Mouse (Mus musculus) embryonic fibroblast, embryonic 13.5 days (primary cell): Measurements from ENCODE around the gene Ralgps1. TPM values are rescaled to one million over a fixed set of nuclear protein-coding genes. Genes with fewer than 3 reads are reported as not detected.
A peak's percentile ranks its signal among the peaks of the same experiment; 100 is the strongest.

Experiments used
- H3K27ac ChIP-seq: 2 replicates; pipeline ENCODE4 v1.5.1; 2012; ENCODE audit warnings: low read length, control low read depth, inconsistent platforms; ENCODE audit not compliant: insufficient read depth
- H3K4me1 ChIP-seq: 2 replicates; pipeline ENCODE4 v1.6.1; 2011; ENCODE audit warnings: low read length; ENCODE audit not compliant: control insufficient read depth, insufficient read depth
- H3K4me3 ChIP-seq: 2 replicates; pipeline ENCODE4 v1.5.1; 2011; ENCODE audit warnings: mild to moderate bottlenecking, control low read depth, low read length; ENCODE audit not compliant: insufficient read depth
- CTCF ChIP-seq: IDR thresholded peaks from 2 replicates; pipeline ENCODE4 v1.5.1; 2011; ENCODE audit warnings: mild to moderate bottlenecking, control low read depth, low read length, moderate library complexity, borderline replicate concordance; ENCODE audit not compliant: insufficient read depth
- POLR2A ChIP-seq: IDR thresholded peaks from 2 replicates; pipeline ENCODE4 v1.6.1; 2011; ENCODE audit warnings: low read depth, mild to moderate bottlenecking, control low read depth, low read length, moderate library complexity
- polyA plus RNA-seq: library from polyadenylated mRNA; stranded (reverse); fragments of >200 nt; gene quantifications from 2 replicates; pipeline ENCODE4 v1.2.4, GENCODE M21; 2011; ENCODE audit warnings: low read depth; ENCODE audit not compliant: missing spikeins, insufficient read length

Gene Ralgps1
- polyA plus RNA-seq, 1 experiment: 4.0 TPM

- H3K4me1 ChIP-seq: no peaks in the 10 kb centered on the region
- TF ChIP-seq CTCF: no peak
- no peak for TF ChIP-seq POLR2A
- H3K27ac ChIP-seq: peak overlapping the region; percentile 49; the same call in 1 of the 2 replicates
- H3K4me3 ChIP-seq: no peak overlapping the region
Measured at GRCm38 (mm10) chr2:33159593-33159992, 211.7 kb downstream of the Ralgps1 start.

- Histone ChIP-seq H3K27ac (no peak overlapping the region), H3K4me3 (no peak overlapping the region), H3K4me1 (no peaks in the 10 kb centered on the region)
- TF ChIP-seq POLR2A (no peak), CTCF (no peak)
Measured at GRCm38 (mm10) chr2:33158895-33159294, 212.4 kb downstream of the Ralgps1 start.

GRCm38 (mm10) chr2:33156283-33156781, 215.0 kb downstream of the Ralgps1 start:
- Histone ChIP-seq H3K4me3 (no peak overlapping the region), H3K27ac (no peak overlapping the region), H3K4me1 (no peaks in the 10 kb centered on the region)
- TF ChIP-seq CTCF (no peak), POLR2A (no peak)

- no peaks in the 10 kb centered on the region for H3K4me1 ChIP-seq
- TF ChIP-seq POLR2A (no peak), CTCF (peak; percentile 85)
- H3K4me3 ChIP-seq: no peak overlapping the region
- no peak overlapping the region for H3K27ac ChIP-seq
Measured at GRCm38 (mm10) chr2:33154751-33155372, 216.4 kb downstream of the Ralgps1 start.

GRCm38 (mm10) chr2:33146994-33147393, 224.3 kb downstream of the Ralgps1 start:
- Histone ChIP-seq H3K27ac (no peak overlapping the region), H3K4me1 (no peaks in the 10 kb centered on the region), H3K4me3 (no peak overlapping the region)
- no peak for TF ChIP-seq CTCF
- no peak for TF ChIP-seq POLR2A

GRCm38 (mm10) chr2:33143292-33143691, 228.0 kb downstream of the Ralgps1 start:
- Histone ChIP-seq H3K4me3 (no peak overlapping the region), H3K4me1 (no peaks in the 10 kb centered on the region), H3K27ac (no peak overlapping the region)
- TF ChIP-seq CTCF: no peak
- TF ChIP-seq POLR2A: no peak

- Histone ChIP-seq H3K27ac (no peak overlapping the region), H3K4me3 (no peak overlapping the region), H3K4me1 (no peaks in the 10 kb centered on the region)
- no peak for TF ChIP-seq POLR2A
- no peak for TF ChIP-seq CTCF
Measured at GRCm38 (mm10) chr2:33138491-33138890, 232.8 kb downstream of the Ralgps1 start.

GRCm38 (mm10) chr2:33137731-33138130, 233.6 kb downstream of the Ralgps1 start:
- no peak overlapping the region for H3K4me3 ChIP-seq
- TF ChIP-seq POLR2A: no peak
- no peak for TF ChIP-seq CTCF

GRCm38 (mm10) chr2:33137244-33137643, 234.0 kb downstream of the Ralgps1 start:
- H3K4me3 ChIP-seq: no peak overlapping the region
- no peak overlapping the region for H3K27ac ChIP-seq
- TF ChIP-seq POLR2A (no peak), CTCF (no peak)
- H3K4me1 ChIP-seq: no peaks in the 10 kb centered on the region

More at GRCm38 (mm10) chr2:33137731-33138130, 233.6 kb downstream of the Ralgps1 start:
- Histone ChIP-seq H3K27ac (no peak overlapping the region), H3K4me1 (no peaks in the 10 kb centered on the region)

GRCm38 (mm10) chr2:33136366-33136765, 234.9 kb downstream of the Ralgps1 start:
- TF ChIP-seq CTCF (no peak), POLR2A (no peak)
- H3K4me1 ChIP-seq: no peaks in the 10 kb centered on the region
- no peak overlapping the region for H3K4me3 ChIP-seq
- H3K27ac ChIP-seq: no peak overlapping the region
